Mouse (Mus musculus): ENCODE measurements around the gene Olfr283. TPM values are rescaled to one million over a fixed set of nuclear protein-coding genes. Genes with fewer than 3 reads are reported as not detected.

Gene Olfr283
- polyA plus RNA-seq, 1 experiment from 2014 or later, result not detected

DNA sequence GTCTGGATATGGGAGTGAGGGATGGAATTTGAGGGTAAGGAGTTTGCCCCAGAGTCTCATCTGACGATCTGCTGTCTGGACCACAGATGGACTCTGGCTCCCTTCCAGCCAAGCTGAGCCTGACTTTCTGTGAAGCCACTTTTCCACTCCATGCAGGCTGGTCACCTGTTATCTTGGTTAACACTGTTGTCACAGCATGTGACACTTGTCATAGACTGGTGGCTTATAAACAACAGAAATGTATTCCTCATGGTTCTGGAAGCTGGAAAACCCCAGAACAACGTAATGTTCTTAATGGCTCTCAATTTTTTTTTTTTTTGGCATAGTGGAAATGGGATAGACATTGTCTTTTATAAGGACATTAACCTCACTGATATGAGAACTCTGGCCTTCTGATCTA is 28.9 kb upstream of the Olfr283 start:
- Histone ChIP-seq H3K9ac (ENCODE audit: low read depth, low read length) (no peak overlapping the region), H3K36me3 (ENCODE audit: control insufficient read depth, insufficient read depth, low read length) (no peaks in the 10 kb centered on the region), H3K27me3 (replicated peaks; ENCODE audit: control insufficient read depth, insufficient read depth, low read length) (no peaks in the 10 kb centered on the region), H3K27ac (ENCODE audit: low read depth, low read length) (no peak overlapping the region), H3K4me3 (ENCODE audit: low read length) (no peak overlapping the region), H3K4me2 (ENCODE audit: low read length) (no peak overlapping the region), H3K9me3 (ENCODE audit: control insufficient read depth, low read length) (no peaks in the 10 kb centered on the region), H3K4me1 (ENCODE audit: control insufficient read depth, insufficient read depth, low read depth, low read length) (no peaks in the 10 kb centered on the region)
- ATAC-seq, result no peak
- WGBS, result 87% methylated on average over 2 of the region's 2 CpGs

DNA sequence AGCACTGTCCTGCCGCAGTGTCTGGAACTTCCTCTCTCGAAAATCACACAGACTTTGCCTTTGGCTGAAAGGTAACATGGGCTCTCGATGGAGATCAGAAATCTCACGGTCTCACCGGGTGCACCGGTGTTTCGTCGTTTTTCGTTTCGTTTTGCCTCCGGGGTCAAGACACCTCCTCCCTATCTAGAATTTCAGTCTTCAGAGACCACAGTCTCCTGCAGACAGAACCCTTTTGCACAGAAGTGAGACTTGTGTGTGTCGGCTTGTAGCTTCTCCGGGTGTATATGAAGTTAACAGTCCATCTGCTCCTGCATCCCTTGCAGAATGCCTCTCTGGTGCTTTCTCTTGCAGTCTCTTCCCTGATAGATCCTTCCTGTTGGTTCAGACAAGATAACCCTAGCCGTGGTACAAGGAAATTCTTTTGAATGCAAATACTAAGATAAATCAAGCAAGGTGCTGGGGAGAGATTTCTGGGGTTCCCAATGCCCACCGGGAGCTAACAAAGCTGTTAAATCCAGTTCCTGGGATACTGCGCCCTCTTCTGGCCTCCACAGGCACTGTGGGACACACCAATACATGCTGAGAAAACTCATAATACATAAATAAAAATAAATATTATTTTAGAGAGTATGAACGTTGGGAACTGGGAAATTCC is 27.8 kb upstream of the Olfr283 start:
- Histone ChIP-seq H3K27me3 (replicated peaks; ENCODE audit: control insufficient read depth, insufficient read depth, low read length) (no peaks in the 10 kb centered on the region), H3K4me3 (ENCODE audit: low read length) (no peak overlapping the region), H3K9me3 (ENCODE audit: control insufficient read depth, low read length) (no peaks in the 10 kb centered on the region), H3K36me3 (ENCODE audit: control insufficient read depth, insufficient read depth, low read length) (no peaks in the 10 kb centered on the region), H3K9ac (ENCODE audit: low read depth, low read length) (no peak overlapping the region), H3K4me1 (ENCODE audit: control insufficient read depth, insufficient read depth, low read depth, low read length) (no peaks in the 10 kb centered on the region), H3K4me2 (ENCODE audit: low read length) (no peak overlapping the region), H3K27ac (ENCODE audit: low read depth, low read length) (no peak overlapping the region)
- WGBS, result 80% methylated on average over 17 of the region's 17 CpGs
- ATAC-seq, result no peak

DNA sequence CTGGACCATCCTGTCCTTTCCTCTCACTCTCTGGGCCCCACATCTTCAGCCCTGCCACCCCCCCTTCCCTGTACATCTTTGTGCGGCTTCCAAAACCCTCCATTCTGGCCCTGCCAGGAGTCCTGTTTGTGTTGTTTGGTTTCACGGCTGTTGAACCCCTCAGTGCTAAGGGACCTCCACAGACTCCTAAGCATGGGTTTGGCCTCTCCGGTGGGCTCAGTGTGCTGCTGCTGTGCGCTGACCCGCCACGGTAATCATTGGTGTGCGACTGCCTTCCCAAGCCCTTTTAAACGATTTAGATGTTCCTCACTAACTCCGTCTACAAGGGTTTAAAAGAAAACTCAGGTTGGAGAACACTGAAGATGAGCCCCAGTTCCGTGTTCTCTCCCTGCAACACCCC is 21.6 kb upstream of the Olfr283 start:
- no peaks in the 10 kb centered on the region for H3K27me3 ChIP-seq (replicated peaks; ENCODE audit: control insufficient read depth, insufficient read depth, low read length)

DNA sequence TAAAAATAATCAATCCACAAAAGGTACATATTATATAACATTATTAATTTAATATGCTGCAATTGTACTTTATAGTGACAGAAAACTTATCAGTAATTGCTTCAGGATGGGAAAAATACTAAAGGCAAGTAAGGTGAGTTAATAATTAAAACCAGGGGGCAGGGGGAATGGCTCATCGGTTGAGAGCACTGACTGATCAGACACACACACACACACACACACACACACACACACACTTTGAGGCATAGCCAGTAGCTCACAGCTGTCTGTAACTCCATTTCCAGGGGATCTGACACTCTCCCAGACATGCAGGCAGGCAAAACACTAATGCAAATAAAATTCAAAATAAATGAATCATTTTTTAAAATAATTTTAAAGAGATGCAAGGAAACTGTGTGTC is 16.4 kb upstream of the Olfr283 start:
- no peak overlapping the region for H3K4me2 ChIP-seq (ENCODE audit: low read length)
- no peaks in the 10 kb centered on the region for H3K4me1 ChIP-seq (ENCODE audit: control insufficient read depth, insufficient read depth, low read depth, low read length)
- H3K9ac ChIP-seq (ENCODE audit: low read depth, low read length), result no peak overlapping the region
- no peaks in the 10 kb centered on the region for H3K9me3 ChIP-seq (ENCODE audit: control insufficient read depth, low read length)
- H3K27ac ChIP-seq (ENCODE audit: low read depth, low read length), result no peak overlapping the region
- H3K36me3 ChIP-seq (ENCODE audit: control insufficient read depth, insufficient read depth, low read length), result no peaks in the 10 kb centered on the region
- H3K27me3 ChIP-seq (replicated peaks; ENCODE audit: control insufficient read depth, insufficient read depth, low read length), result no peaks in the 10 kb centered on the region
- 79% methylated on average over 1 of the region's 1 CpGs for WGBS
- ATAC-seq, result no peak
- H3K4me3 ChIP-seq (ENCODE audit: low read length), result no peak overlapping the region

More for the DNA sequence above, 21.6 kb upstream of the Olfr283 start:
- 80% methylated on average over 10 of the region's 10 CpGs for WGBS
- no peaks in the 10 kb centered on the region for H3K36me3 ChIP-seq (ENCODE audit: control insufficient read depth, insufficient read depth, low read length)
- H3K4me2 ChIP-seq (ENCODE audit: low read length), result no peak overlapping the region
- ATAC-seq, result no peak
- no peak overlapping the region for H3K27ac ChIP-seq (ENCODE audit: low read depth, low read length)
- peaks cover 2% of the 10 kb centered on the region; the same call in 1 of the 2 replicates for H3K4me1 ChIP-seq (ENCODE audit: control insufficient read depth, insufficient read depth, low read depth, low read length)
- no peak overlapping the region for H3K4me3 ChIP-seq (ENCODE audit: low read length)
- no peak overlapping the region for H3K9ac ChIP-seq (ENCODE audit: low read depth, low read length)
- no peaks in the 10 kb centered on the region for H3K9me3 ChIP-seq (ENCODE audit: control insufficient read depth, low read length)

DNA sequence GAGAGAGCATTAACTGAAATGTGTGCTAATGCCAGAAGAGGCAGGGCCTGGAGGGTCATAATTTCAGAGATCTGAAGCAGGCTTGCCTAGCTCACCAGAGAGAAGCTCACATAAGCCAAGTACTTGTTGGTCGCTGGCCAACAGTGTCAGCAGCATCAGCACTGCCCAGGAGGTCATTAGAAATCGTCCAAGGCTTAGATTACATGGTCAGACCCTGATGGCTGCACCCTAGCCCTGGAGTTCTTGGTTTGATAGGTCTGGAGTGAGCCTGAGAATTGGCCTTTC is 11.1 kb upstream of the Olfr283 start:
- Histone ChIP-seq H3K36me3 (ENCODE audit: control insufficient read depth, insufficient read depth, low read length) (no peaks in the 10 kb centered on the region), H3K4me1 (ENCODE audit: control insufficient read depth, insufficient read depth, low read depth, low read length) (no peaks in the 10 kb centered on the region), H3K27me3 (replicated peaks; ENCODE audit: control insufficient read depth, insufficient read depth, low read length) (no peaks in the 10 kb centered on the region), H3K4me2 (ENCODE audit: low read length) (no peak overlapping the region), H3K4me3 (ENCODE audit: low read length) (no peak overlapping the region), H3K9me3 (ENCODE audit: control insufficient read depth, low read length) (no peaks in the 10 kb centered on the region), H3K9ac (ENCODE audit: low read depth, low read length) (no peak overlapping the region), H3K27ac (ENCODE audit: low read depth, low read length) (no peak overlapping the region)
- WGBS, result 40% methylated on average over 2 of the region's 2 CpGs
- ATAC-seq, result no peak

DNA sequence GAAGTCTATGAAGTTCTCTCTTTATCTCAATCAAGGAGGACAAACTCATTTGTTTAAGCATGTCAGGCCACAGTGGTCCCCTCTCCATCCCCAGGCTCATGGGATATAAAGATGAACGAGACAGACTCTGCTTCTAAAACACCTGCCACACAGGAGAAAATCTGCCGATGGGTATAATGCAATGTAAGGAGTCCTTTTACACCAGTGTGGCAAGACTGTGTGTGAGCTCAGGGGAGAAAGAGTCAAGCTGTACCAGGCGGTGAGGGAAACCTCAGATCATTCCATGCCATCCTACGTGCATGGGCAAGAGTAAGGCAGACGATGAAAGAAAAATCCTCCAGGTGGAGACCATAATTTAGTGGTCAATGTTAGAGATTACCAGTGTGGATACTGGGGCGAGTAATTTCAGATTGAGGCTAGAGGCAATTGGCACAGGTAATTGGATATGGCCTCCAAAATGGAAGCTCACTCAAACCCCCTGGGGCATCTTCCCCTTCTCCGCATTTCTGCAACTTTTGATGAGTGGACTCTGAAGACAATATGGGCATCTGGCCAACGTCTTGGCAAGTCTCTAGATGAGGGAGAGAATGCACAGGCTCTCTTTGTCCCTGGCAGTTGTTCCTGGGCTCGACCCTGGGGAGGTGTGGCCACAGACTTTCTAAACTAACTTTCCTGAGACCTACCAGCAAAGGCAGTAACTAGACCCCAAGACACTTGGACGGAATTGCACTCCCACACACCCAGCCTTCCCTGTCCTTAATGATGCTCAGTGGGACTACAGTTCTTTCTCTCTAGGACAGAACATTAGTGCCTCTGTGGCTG is 10.5 kb upstream of the Olfr283 start:
- WGBS, result 71% methylated on average over 10 of the region's 10 CpGs
- no peak overlapping the region for H3K27ac ChIP-seq (ENCODE audit: low read depth, low read length)
- ATAC-seq, result no peak

DNA sequence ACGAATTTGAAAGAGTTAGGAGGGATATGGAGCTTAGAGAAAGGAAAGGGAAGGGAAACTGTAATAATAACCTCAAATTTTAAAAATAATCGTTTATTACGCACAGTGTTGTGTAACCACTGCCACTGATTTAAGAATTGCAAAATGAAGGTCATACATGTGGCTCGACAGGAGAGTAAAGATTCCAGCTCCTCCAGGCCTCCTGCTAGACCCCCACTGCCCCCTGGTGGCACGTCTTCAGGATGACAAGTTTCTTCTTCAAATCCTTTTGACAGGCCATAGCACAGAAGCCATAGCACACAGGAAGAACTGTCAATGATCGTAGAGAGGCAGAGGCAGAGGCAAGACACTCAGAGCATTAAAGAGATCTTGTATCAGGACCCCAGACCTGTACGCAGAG is 9.1 kb upstream of the Olfr283 start:
- Histone ChIP-seq H3K4me1 (ENCODE audit: control insufficient read depth, insufficient read depth, low read depth, low read length) (no peaks in the 10 kb centered on the region), H3K27me3 (replicated peaks; ENCODE audit: control insufficient read depth, insufficient read depth, low read length) (no peaks in the 10 kb centered on the region), H3K9ac (ENCODE audit: low read depth, low read length) (no peak overlapping the region), H3K36me3 (ENCODE audit: control insufficient read depth, insufficient read depth, low read length) (no peaks in the 10 kb centered on the region), H3K27ac (ENCODE audit: low read depth, low read length) (no peak overlapping the region), H3K4me3 (ENCODE audit: low read length) (no peak overlapping the region), H3K4me2 (ENCODE audit: low read length) (no peak overlapping the region), H3K9me3 (ENCODE audit: control insufficient read depth, low read length) (no peaks in the 10 kb centered on the region)
- 32% methylated on average over 7 of the region's 7 CpGs for WGBS
- ATAC-seq, result peak; percentile 61; the same call in 1 of the 2 replicates

More for the DNA sequence above, 10.5 kb upstream of the Olfr283 start:
- H3K4me2 ChIP-seq (ENCODE audit: low read length), result no peak overlapping the region
- no peaks in the 10 kb centered on the region for H3K27me3 ChIP-seq (replicated peaks; ENCODE audit: control insufficient read depth, insufficient read depth, low read length)
- no peak overlapping the region for H3K9ac ChIP-seq (ENCODE audit: low read depth, low read length)
- no peaks in the 10 kb centered on the region for H3K4me1 ChIP-seq (ENCODE audit: control insufficient read depth, insufficient read depth, low read depth, low read length)
- H3K4me3 ChIP-seq (ENCODE audit: low read length), result no peak overlapping the region
- no peaks in the 10 kb centered on the region for H3K36me3 ChIP-seq (ENCODE audit: control insufficient read depth, insufficient read depth, low read length)
- no peaks in the 10 kb centered on the region for H3K9me3 ChIP-seq (ENCODE audit: control insufficient read depth, low read length)

DNA sequence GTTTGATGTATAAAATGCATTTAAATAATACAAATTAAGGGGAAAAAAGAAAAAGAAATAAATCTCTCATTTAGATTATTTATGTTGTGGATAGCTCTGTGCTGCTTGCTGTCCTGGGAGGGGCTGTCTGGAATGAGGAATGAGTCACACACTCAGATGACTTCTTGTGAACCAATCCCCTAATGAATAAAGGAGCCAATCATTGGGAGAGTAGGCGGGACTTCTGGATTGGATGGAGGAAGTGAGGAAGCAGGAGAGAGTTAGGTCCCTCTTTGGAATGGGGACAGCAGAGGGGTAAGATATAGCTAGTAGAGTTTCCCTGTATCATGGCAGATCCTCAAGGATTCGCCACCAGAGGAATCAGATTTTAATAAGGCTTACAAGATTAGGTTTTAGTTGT is 6.9 kb upstream of the Olfr283 start:
- Histone ChIP-seq H3K36me3 (ENCODE audit: control insufficient read depth, insufficient read depth, low read length) (no peaks in the 10 kb centered on the region), H3K4me2 (ENCODE audit: low read length) (no peak overlapping the region), H3K27me3 (replicated peaks; ENCODE audit: control insufficient read depth, insufficient read depth, low read length) (no peaks in the 10 kb centered on the region), H3K27ac (ENCODE audit: low read depth, low read length) (no peak overlapping the region), H3K9ac (ENCODE audit: low read depth, low read length) (no peak overlapping the region), H3K4me3 (ENCODE audit: low read length) (no peak overlapping the region), H3K9me3 (ENCODE audit: control insufficient read depth, low read length) (no peaks in the 10 kb centered on the region), H3K4me1 (ENCODE audit: control insufficient read depth, insufficient read depth, low read depth, low read length) (no peaks in the 10 kb centered on the region)
- ATAC-seq, result no peak
- 80% methylated on average over 2 of the region's 2 CpGs for WGBS

DNA sequence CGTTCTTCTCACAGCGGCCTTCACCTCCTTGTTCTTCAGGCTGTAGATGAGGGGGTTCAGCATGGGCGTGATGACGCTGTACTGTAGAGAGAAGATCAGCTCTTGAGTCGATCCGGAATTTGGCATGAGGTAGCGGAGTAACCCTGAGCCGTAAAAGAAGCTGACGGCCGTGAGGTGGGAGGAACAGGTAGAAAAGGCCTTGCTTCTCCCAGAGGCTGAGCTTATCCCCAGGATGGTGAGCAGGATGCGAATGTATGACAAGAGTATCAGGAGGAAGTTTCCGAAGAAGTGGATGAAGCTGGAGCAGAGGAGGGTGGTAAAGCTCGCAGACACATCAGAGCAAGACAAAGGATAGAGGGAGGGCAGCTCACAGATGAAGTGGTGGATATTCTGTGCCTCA is 2.5 kb downstream of the Olfr283 start:
- Histone ChIP-seq H3K9me3 (ENCODE audit: control insufficient read depth, low read length) (no peaks in the 10 kb centered on the region), H3K4me2 (ENCODE audit: low read length) (no peak overlapping the region), H3K9ac (ENCODE audit: low read depth, low read length) (no peak overlapping the region), H3K27ac (ENCODE audit: low read depth, low read length) (no peak overlapping the region), H3K4me3 (ENCODE audit: low read length) (no peak overlapping the region), H3K4me1 (ENCODE audit: control insufficient read depth, insufficient read depth, low read depth, low read length) (no peaks in the 10 kb centered on the region), H3K27me3 (replicated peaks; ENCODE audit: control insufficient read depth, insufficient read depth, low read length) (no peaks in the 10 kb centered on the region), H3K36me3 (ENCODE audit: control insufficient read depth, insufficient read depth, low read length) (no peaks in the 10 kb centered on the region)
- no peak for ATAC-seq
- WGBS, result 95% methylated on average over 13 of the region's 13 CpGs
